Mouse (Mus musculus) olfactory bulb, adult 2 months (tissue): ENCODE data around the gene Rbm19.

ENCODE experiments used
- CTCF ChIP-seq: fragments of 200-500 bp; IDR thresholded peaks from 2 replicates; pipeline ENCODE4 v1.5.1; 2012; ENCODE audit warnings: low read depth, mild to moderate bottlenecking, low read length, moderate library complexity; ENCODE audit not compliant: insufficient read depth
- POLR2A ChIP-seq: fragments of 200-500 bp; IDR thresholded peaks from 2 replicates; pipeline ENCODE4 v1.6.1; 2012; ENCODE audit warnings: mild to moderate bottlenecking, low read depth, low read length, moderate library complexity; ENCODE audit not compliant: insufficient read depth

DNA sequence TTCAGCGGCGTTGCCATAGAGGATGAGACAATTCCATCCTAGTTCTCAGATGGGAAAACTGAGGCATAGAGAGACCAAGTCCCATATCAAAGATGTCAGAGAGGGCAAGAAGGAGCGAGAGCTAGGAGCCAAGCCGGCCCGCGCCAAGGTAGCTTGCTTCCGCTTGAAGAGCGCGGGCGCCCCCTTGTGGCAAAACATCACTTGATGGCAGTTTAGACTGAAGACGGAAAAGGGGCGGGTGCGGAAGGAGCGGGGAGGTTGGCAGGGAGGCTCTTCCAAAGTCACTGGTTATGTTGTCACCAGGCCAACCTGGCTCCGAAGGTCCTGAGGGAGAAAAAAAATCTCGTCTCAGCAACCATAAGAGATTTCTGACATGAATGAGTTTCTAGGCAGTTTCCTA, 27.7 kb upstream of the Rbm19 start:
- TF ChIP-seq POLR2A (no peak), CTCF (peak; percentile 97)
